Mouse (Mus musculus) small intestine, adult 2 months (tissue): ENCODE measurements around the gene Enthd1. TPM values are rescaled to one million over a fixed set of nuclear protein-coding genes. Genes with fewer than 3 reads are reported as not detected.

ENCODE experiments used
- H3K27ac ChIP-seq: fragments of 200-500 bp; 2 replicates; pipeline ENCODE4 v1.5.1; 2012; ENCODE audit warnings: low read depth, low read length, control low read depth, inconsistent platforms; ENCODE audit not compliant: insufficient read depth
- H3K27me3 ChIP-seq: fragments of 200-500 bp; 2 replicates; pipeline ENCODE4 v1.6.1; 2012; ENCODE audit warnings: mild to moderate bottlenecking, moderate library complexity, low read length, inconsistent platforms; ENCODE audit not compliant: control insufficient read depth, insufficient read depth
- H3K36me3 ChIP-seq: fragments of 200-500 bp; 2 replicates; pipeline ENCODE4 v1.6.1; 2012; ENCODE audit warnings: mild to moderate bottlenecking, low read length, control low read depth, inconsistent platforms; ENCODE audit not compliant: control insufficient read depth, insufficient read depth
- H3K4me1 ChIP-seq: fragments of 200-500 bp; 2 replicates; pipeline ENCODE4 v1.6.1; 2012; ENCODE audit warnings: low read length, inconsistent platforms, mixed read lengths; ENCODE audit not compliant: control insufficient read depth, insufficient read depth, insufficient read length
- H3K4me3 ChIP-seq: fragments of 200-500 bp; 2 replicates; pipeline ENCODE4 v1.5.1; 2012; ENCODE audit warnings: low read depth, mild to moderate bottlenecking, control low read depth, inconsistent platforms, low read length, moderate library complexity
- CTCF ChIP-seq: fragments of 200-500 bp; IDR thresholded peaks from 2 replicates; pipeline ENCODE4 v1.5.1; 2012; ENCODE audit warnings: low read depth, mild to moderate bottlenecking, control low read depth, inconsistent platforms, low read length, moderate library complexity, mixed read lengths; ENCODE audit not compliant: insufficient replicate concordance, insufficient read length; ENCODE audit errors: extremely low read depth
- POLR2A ChIP-seq: fragments of 200-500 bp; IDR thresholded peaks from 2 replicates; pipeline ENCODE4 v1.6.1; 2012; ENCODE audit warnings: low read depth, mild to moderate bottlenecking, control low read depth, inconsistent platforms, low read length, moderate library complexity
- WGBS: fragments of 180-500 bp; shearing (Covaris S2); methylation state at CpG from one replicate; pipeline ENCODE4 v1.1.7; 2018; 5-methylcytosine and 5-hydroxymethylcytosine counted together
- polyA plus RNA-seq: library from polyadenylated mRNA; depleted of rRNA; stranded (reverse); fragments of >200 nt; gene quantifications from 2 replicates; pipeline ENCODE4 v1.2.3, GENCODE M21; 2012

Gene Enthd1
- polyA plus RNA-seq, 1 experiment = not detected

DNA sequence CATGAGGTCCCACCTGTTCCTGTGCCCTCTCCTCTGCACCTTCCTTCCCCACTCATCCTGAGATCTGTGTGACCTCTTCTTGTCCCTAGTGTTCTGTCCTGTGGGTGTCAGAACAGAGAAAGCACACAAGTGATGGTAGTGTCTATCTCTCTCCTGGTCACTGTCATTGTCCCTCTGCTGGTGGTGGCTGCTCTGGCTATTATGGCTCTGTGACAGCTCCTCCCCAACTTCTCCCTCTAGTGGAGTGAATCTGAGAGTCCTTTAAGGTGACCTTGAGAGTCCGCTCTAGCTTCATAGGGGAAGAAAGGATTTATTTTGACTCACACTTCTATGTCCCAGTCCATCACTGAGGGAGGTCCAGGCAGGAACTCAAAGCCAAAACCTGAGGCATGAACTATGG, 79.4 kb downstream of the Enthd1 start:
- no peaks in the 10 kb centered on the region for H3K27me3 ChIP-seq
- TF ChIP-seq POLR2A (no peak), CTCF (no peak)
- no peaks in the 10 kb centered on the region for H3K4me1 ChIP-seq
- H3K4me3 ChIP-seq = no peak overlapping the region
- H3K36me3 ChIP-seq = no peaks in the 10 kb centered on the region
- WGBS = 79% methylated on average over 1 of the region's 1 CpGs
- no peak overlapping the region for H3K27ac ChIP-seq

DNA sequence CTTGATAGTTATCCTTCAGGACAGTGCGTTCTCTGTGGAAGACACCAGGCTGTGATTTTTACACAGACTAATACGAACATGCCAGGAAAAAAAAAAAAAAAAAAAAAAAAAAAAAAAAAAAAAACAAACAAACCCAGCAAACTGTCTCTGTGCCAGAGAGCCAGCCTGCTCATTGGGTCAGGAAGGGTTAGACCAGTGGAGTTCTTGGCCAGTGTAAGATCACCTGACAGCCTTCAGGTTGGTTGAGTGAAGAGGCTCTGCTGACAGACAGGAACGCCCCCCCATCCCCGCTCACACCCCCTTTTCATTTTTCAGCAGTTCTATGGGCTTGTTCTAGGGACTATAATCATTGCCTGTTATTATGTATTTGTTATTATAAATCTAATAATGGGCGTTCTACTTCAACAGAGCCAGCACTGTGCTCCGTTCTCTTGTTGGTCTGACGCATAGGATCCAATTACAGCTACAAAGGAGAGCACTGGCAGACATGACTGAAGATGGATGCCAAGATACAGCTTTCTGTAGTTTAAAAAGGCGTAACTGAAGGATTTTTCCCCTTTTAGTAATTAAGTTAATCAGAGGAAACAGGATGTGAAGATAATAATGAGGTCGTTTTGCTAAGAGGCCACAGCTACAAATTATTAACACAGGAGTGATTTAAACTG, 81.8 kb downstream of the Enthd1 start:
- H3K36me3 ChIP-seq = no peaks in the 10 kb centered on the region
- no peak overlapping the region for H3K4me3 ChIP-seq
- 74% methylated on average over 9 of the region's 9 CpGs for WGBS
- no peaks in the 10 kb centered on the region for H3K4me1 ChIP-seq
- H3K27ac ChIP-seq = no peak overlapping the region
- H3K27me3 ChIP-seq = no peaks in the 10 kb centered on the region
- TF ChIP-seq CTCF (no peak), POLR2A (no peak)

DNA sequence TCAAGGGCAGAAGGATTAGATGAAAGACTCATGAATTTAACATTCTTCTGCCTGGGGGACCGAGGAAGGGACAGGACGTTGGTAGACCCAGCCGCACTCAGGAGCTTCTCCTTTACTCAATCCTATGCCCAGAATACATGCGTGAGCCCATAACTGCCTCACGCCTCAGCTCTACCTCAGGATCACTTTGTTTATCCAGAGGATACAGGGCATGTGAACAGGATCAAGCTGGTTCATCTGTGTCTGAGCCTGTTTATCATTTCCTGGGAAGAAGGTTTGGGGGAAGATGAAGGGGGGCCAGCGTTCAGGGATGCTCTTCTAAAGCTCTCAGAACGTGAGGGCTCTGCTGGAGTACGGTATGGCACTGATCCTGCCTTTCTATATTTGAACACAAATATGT, 82.6 kb downstream of the Enthd1 start:
- Histone ChIP-seq H3K27ac (no peak overlapping the region), H3K27me3 (no peaks in the 10 kb centered on the region), H3K4me1 (no peaks in the 10 kb centered on the region), H3K4me3 (no peak overlapping the region), H3K36me3 (no peaks in the 10 kb centered on the region)
- 70% methylated on average over 8 of the region's 8 CpGs for WGBS
- no peak for TF ChIP-seq POLR2A
- no peak for TF ChIP-seq CTCF

DNA sequence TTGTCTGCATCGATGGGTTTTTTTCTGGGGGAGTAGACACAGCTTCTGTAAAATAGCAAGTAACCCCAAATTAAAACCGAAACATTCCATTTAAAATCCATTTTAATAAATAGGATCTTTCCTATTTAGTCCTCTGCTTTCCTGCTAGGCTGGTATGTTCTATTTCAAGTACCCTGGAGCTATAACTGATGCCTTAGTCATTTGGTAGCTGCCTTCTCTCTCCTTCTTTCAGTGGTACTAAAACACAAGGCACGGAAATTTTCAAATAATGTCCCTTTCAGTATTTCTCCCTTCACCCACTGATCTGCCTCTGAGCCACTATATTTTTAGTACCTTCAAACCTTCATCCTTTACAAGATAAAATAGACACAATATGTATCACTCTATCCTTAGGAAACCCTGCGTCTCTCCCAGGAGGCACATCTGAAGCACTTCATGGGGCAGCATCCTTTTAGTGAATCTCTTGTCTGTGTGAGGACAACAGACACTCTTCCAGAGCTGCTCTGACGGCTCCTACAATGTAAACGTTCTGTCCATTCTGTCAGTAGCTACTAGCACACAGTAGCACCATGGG, 90.4 kb downstream of the Enthd1 start:
- TF ChIP-seq POLR2A (no peak), CTCF (no peak)
- 78% methylated on average over 6 of the region's 6 CpGs for WGBS
- H3K4me3 ChIP-seq = no peak overlapping the region
- H3K27ac ChIP-seq = no peak overlapping the region
- H3K4me1 ChIP-seq = no peaks in the 10 kb centered on the region
- no peaks in the 10 kb centered on the region for H3K27me3 ChIP-seq
- H3K36me3 ChIP-seq = no peaks in the 10 kb centered on the region

DNA sequence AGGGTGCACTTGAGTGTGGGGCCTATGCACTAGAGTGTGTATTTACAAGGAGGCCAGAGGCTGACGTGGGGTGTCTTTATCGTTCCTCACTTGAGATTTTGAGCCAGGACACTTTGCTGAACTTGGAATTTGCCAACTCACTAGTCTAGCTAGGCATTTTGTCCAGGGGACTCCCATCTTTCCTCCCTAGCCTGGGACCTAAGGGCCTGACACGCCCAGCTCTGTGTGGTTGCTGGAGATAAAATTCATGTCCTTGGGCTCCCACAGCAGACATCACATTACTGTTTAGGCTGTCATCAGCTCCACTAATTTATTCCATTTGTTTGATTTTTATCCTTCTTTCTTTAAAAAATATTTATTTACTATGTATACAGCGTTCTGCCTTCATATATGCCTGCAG, 97.1 kb downstream of the Enthd1 start:
- TF ChIP-seq CTCF = no peak
- no peaks in the 10 kb centered on the region for H3K36me3 ChIP-seq
- peaks cover 2% of the 10 kb centered on the region; the same call in 1 of the 2 replicates for H3K27me3 ChIP-seq
- WGBS = 80% methylated on average over 4 of the region's 4 CpGs
- no peaks in the 10 kb centered on the region for H3K4me1 ChIP-seq
- no peak overlapping the region for H3K27ac ChIP-seq
- H3K4me3 ChIP-seq = no peak overlapping the region

DNA sequence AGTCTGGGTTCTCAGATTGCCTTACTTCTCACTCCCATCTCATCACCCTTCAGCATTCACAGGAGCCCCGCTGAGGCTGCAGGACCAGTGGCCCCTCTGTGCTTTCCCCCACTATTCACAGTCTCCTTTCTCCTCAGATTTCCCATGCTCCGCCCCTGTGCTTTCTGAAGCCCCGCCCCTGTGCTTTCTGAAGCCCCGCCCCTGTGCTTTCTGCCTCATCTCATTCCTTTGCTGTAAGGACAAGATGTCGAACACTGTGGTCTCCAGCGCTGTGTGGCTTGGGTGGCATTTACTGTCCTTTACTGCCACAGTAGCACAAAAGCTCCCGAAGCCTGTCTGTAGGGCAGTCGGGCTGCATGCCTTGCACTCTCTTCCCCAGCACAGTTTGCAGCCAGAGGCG, 102.8 kb downstream of the Enthd1 start:
- no peak overlapping the region for H3K4me3 ChIP-seq
- 4% methylated on average over 9 of the region's 9 CpGs for WGBS
- H3K4me1 ChIP-seq = no peaks in the 10 kb centered on the region
- TF ChIP-seq POLR2A (no peak), CTCF (no peak)
- no peaks in the 10 kb centered on the region for H3K36me3 ChIP-seq
- H3K27ac ChIP-seq = no peak overlapping the region
- peaks cover 4% of the 10 kb centered on the region; the same call in 1 of the 2 replicates for H3K27me3 ChIP-seq

DNA sequence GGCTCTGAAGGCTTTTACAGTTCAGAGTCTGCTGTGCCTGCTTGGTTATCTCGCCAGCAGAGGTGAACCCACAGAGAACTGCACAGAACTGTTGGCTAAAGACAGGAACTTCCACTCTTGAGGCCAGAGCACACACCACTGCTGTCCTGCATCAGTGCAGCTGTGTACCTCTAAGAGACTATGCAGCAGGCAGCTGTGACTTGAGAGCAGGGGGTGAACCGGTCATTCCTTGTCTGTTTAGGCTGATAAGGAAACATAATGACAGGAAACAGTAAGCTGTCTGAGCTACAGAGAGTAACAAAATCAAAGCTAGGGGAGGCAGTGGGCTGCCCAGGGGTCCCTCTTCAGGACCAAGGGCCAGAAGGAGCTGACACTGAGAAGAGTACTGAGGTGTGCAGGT, 103.5 kb downstream of the Enthd1 start:
- H3K27ac ChIP-seq = no peak overlapping the region
- H3K27me3 ChIP-seq = peaks cover 4% of the 10 kb centered on the region; the same call in 1 of the 2 replicates
- no peaks in the 10 kb centered on the region for H3K36me3 ChIP-seq
- TF ChIP-seq POLR2A (no peak), CTCF (no peak)
- H3K4me3 ChIP-seq = no peak overlapping the region
- no peaks in the 10 kb centered on the region for H3K4me1 ChIP-seq
- WGBS = 28% methylated on average over 2 of the region's 2 CpGs
